Mouse (Mus musculus): ENCODE measurements around the gene Tmem119.

GRCm38 (mm10) chr5:113776896-113777226 lies 23.5 kb downstream of the Tmem119 start:
- TF ChIP-seq POLR2A (IDR thresholded peaks at IDR 0.05; ENCODE audit: insufficient read depth, low read depth, low read length) (no peak), CTCF (IDR thresholded peaks at IDR 0.05) (no peak)
